Comparison of ENCODE assay signal across 1 mouse cellular context in genomic region chr2:155091743-155092075, GRCm38 (mm10).
A peak's percentile ranks its signal among the peaks of the same experiment; 100 is the strongest.
TF ChIP-seq lines count a peak whose summit lies in the region.

No protein-coding gene starts in this region.

TF ChIP-seq in MEL, 35 proteins besides CTCF, POLR2A, EP300 and RAD21 (continued from another document):
- peak; percentile 59 for TF ChIP-seq GATA1 (IDR thresholded peaks at IDR 0.05; ENCODE audit: low read depth, low read length)
